Mouse (Mus musculus) liver, embryonic 14.5 days (tissue): ENCODE measurements around the gene Adgrb3.

Source experiments
- CTCF ChIP-seq: IDR thresholded peaks from 2 replicates; pipeline ENCODE4 v1.5.1; 2016; ENCODE audit warnings: antibody characterized with exemption, low read depth, control low read depth
- EP300 ChIP-seq: IDR thresholded peaks from 2 replicates; pipeline ENCODE4 v1.6.1; 2016; ENCODE audit warnings: antibody characterized with exemption, low read depth

- no peak for TF ChIP-seq CTCF
- no peak for TF ChIP-seq EP300
These were observed 130.7 kb downstream of the Adgrb3 start for GRCm38 (mm10) chr1:25698702-25699250.
